Mouse (Mus musculus) cerebellum, adult 11-12 months (tissue): ENCODE data around the gene Dennd4c.

Experiments used
- DNase-seq: peaks from one replicate; pipeline ENCODE4 v3.0.0; 2022

The Dennd4c gene

GRCm38 (mm10) chr4:86748336-86749291 lies at the start of gene Dennd4c:
TSS of gene Dennd4c (plus strand) at chr4:86748555.
- DNase-seq = peak; percentile 89

- DNase-seq = no peak
These were observed 49.0 kb upstream of the Dennd4c start for GRCm38 (mm10) chr4:86699161-86699865.

- DNase-seq = no peak
These were observed 39.6 kb upstream of the Dennd4c start for GRCm38 (mm10) chr4:86708801-86709200.

- DNase-seq = peak; percentile 84
These were observed 38.2 kb upstream of the Dennd4c start for GRCm38 (mm10) chr4:86710034-86710650.

- no peak for DNase-seq
These were observed 37.6 kb upstream of the Dennd4c start for GRCm38 (mm10) chr4:86710666-86711215.

- DNase-seq = no peak
These were observed 35.6 kb upstream of the Dennd4c start for GRCm38 (mm10) chr4:86712751-86713195.

GRCm38 (mm10) chr4:86713518-86713917 lies 34.8 kb upstream of the Dennd4c start:
- DNase-seq = no peak

- no peak for DNase-seq
These were observed 33.0 kb upstream of the Dennd4c start for GRCm38 (mm10) chr4:86715341-86715740.

GRCm38 (mm10) chr4:86717176-86717575 lies 31.2 kb upstream of the Dennd4c start:
- DNase-seq = no peak

- DNase-seq = no peak
These were observed 29.3 kb upstream of the Dennd4c start for GRCm38 (mm10) chr4:86718878-86719577.

GRCm38 (mm10) chr4:86721856-86722358 lies 26.4 kb upstream of the Dennd4c start:
- DNase-seq = no peak

GRCm38 (mm10) chr4:86725175-86725574 lies 23.2 kb upstream of the Dennd4c start:
- DNase-seq = no peak

- DNase-seq = no peak
These were observed 22.2 kb upstream of the Dennd4c start for GRCm38 (mm10) chr4:86726141-86726540.

GRCm38 (mm10) chr4:86729829-86730228 lies 18.5 kb upstream of the Dennd4c start:
- DNase-seq = no peak

- no peak for DNase-seq
These were observed 14.1 kb upstream of the Dennd4c start for GRCm38 (mm10) chr4:86734088-86734841.

- no peak for DNase-seq
These were observed 8.9 kb upstream of the Dennd4c start for GRCm38 (mm10) chr4:86739308-86739993.

GRCm38 (mm10) chr4:86749361-86749841 lies 1.0 kb downstream of the Dennd4c start:
- DNase-seq = no peak

GRCm38 (mm10) chr4:86750346-86750945 lies 2.1 kb downstream of the Dennd4c start:
- DNase-seq = no peak

GRCm38 (mm10) chr4:86764307-86764706 lies 16.0 kb downstream of the Dennd4c start:
- no peak for DNase-seq

GRCm38 (mm10) chr4:86777587-86777986 lies 29.2 kb downstream of the Dennd4c start:
- no peak for DNase-seq
